Mouse (Mus musculus) liver, embryonic 15.5 days (tissue): ENCODE results near the gene Nat8f2. TPM values are rescaled to one million over a fixed set of nuclear protein-coding genes. Genes with fewer than 3 reads are reported as not detected.
"Not testable (repeated sequence)": the region's sequence is repeated elsewhere in the genome, so short reads cannot be mapped to it uniquely, and the experiment has no call there.

Experiments used
- ATAC-seq: fragments of 200-750 bp; cut with Nextera tagmentation; 2 replicates; pipeline ENCODE4 v1.8.0; 2017; ENCODE audit warnings: moderate number of reproducible peaks, mild to moderate bottlenecking, moderate library complexity; ENCODE audit not compliant: insufficient read depth
- H3K27ac ChIP-seq: fragments of 300-500 bp; sonication (generic); replicated peaks from 2 replicates; pipeline ENCODE4 v1.5.1; 2015; ENCODE audit warnings: mild to moderate bottlenecking, inconsistent platforms
- H3K27me3 ChIP-seq: fragments of 300-500 bp; sonication (generic); 2 replicates; pipeline ENCODE4 v1.6.1; 2015; ENCODE audit warnings: mild to moderate bottlenecking, inconsistent platforms
- H3K36me3 ChIP-seq: fragments of 300-500 bp; sonication (generic); replicated peaks from 2 replicates; pipeline ENCODE4 v1.6.1; 2015; ENCODE audit warnings: moderate library complexity, mild to moderate bottlenecking, inconsistent platforms
- H3K4me1 ChIP-seq: fragments of 300-500 bp; sonication (generic); replicated peaks from 2 replicates; pipeline ENCODE4 v1.6.1; 2015; ENCODE audit warnings: inconsistent platforms
- H3K4me2 ChIP-seq: fragments of 300-500 bp; sonication (generic); 2 replicates; pipeline ENCODE4 v1.6.1; 2015; ENCODE audit warnings: moderate library complexity, mild to moderate bottlenecking, inconsistent platforms
- H3K4me3 ChIP-seq: fragments of 300-500 bp; sonication (generic); replicated peaks from 2 replicates; pipeline ENCODE4 v1.5.1; 2015; ENCODE audit warnings: mild to moderate bottlenecking, inconsistent platforms
- H3K9ac ChIP-seq: fragments of 300-500 bp; sonication (generic); 2 replicates; pipeline ENCODE4 v1.6.1; 2015; ENCODE audit warnings: moderate library complexity, mild to moderate bottlenecking, inconsistent platforms
- H3K9me3 ChIP-seq: fragments of 300-500 bp; sonication (generic); replicated peaks from 2 replicates; pipeline ENCODE4 v1.6.1; 2016; ENCODE audit warnings: inconsistent platforms
- WGBS: fragments of 180-500 bp; shearing (Covaris S2); methylation state at CpG from one replicate; pipeline ENCODE4 v1.1.7; 2015; ENCODE audit warnings: mixed read lengths; ENCODE audit not compliant: insufficient replicate concordance; 5-methylcytosine and 5-hydroxymethylcytosine counted together
- polyA plus RNA-seq: library from polyadenylated mRNA; unstranded; fragments of >200 nt; fragmentation: Nextera tagmentation; extraction: Ambion mirVana; gene quantifications from 2 replicates; pipeline ENCODE4 v1.2.1, GENCODE M21; 2015

The Nat8f2 gene
- polyA plus RNA-seq, 1 experiment from 2014 or later, result not detected

GRCm38 (mm10) chr6:85838674-85839073 is 30.3 kb downstream of the Nat8f2 start:
- 65% methylated on average over 8 of the region's 8 CpGs for WGBS
- no peak overlapping the region for H3K27ac ChIP-seq
- H3K9ac ChIP-seq, result no peak overlapping the region
- no peak for ATAC-seq
- H3K4me3 ChIP-seq, result no peak overlapping the region
- no peaks in the 10 kb centered on the region for H3K4me1 ChIP-seq
- no peak overlapping the region for H3K4me2 ChIP-seq
- H3K36me3 ChIP-seq, result no peaks in the 10 kb centered on the region
- no peaks in the 10 kb centered on the region for H3K27me3 ChIP-seq
- H3K9me3 ChIP-seq, result no peaks in the 10 kb centered on the region

GRCm38 (mm10) chr6:85837307-85837706 is 31.7 kb downstream of the Nat8f2 start:
- H3K9ac ChIP-seq, H3K4me3 ChIP-seq, ATAC-seq, H3K36me3 ChIP-seq, H3K9me3 ChIP-seq, H3K27ac ChIP-seq, H3K27me3 ChIP-seq, H3K4me1 ChIP-seq: not testable (repeated sequence)
- 33% methylated on average over 12 of the region's 12 CpGs for WGBS
- H3K4me2 ChIP-seq, result peak overlapping the region; percentile 25

GRCm38 (mm10) chr6:85836827-85837226 is 32.1 kb downstream of the Nat8f2 start:
- H3K27ac ChIP-seq, H3K4me3 ChIP-seq, H3K36me3 ChIP-seq, H3K27me3 ChIP-seq, H3K9ac ChIP-seq, H3K9me3 ChIP-seq, ATAC-seq, H3K4me1 ChIP-seq: not testable (repeated sequence)
- H3K4me2 ChIP-seq, result 0 out of 2 replicates have a peak overlapping the region, but pooled peaks have one; percentile 25
- 12% methylated on average over 8 of the region's 9 CpGs for WGBS

GRCm38 (mm10) chr6:85836098-85836497 is 32.9 kb downstream of the Nat8f2 start:
- not testable (repeated sequence) for H3K4me3 ChIP-seq, H3K4me1 ChIP-seq, H3K27ac ChIP-seq, ATAC-seq, H3K9ac ChIP-seq, H3K27me3 ChIP-seq, H3K9me3 ChIP-seq, H3K4me2 ChIP-seq, H3K36me3 ChIP-seq
- 52% methylated on average over 5 of the region's 5 CpGs for WGBS

- WGBS, result 63% methylated on average over 1 of the region's 2 CpGs
- ATAC-seq, H3K27me3 ChIP-seq, H3K4me1 ChIP-seq, H3K27ac ChIP-seq, H3K9me3 ChIP-seq, H3K36me3 ChIP-seq, H3K4me2 ChIP-seq, H3K9ac ChIP-seq, H3K4me3 ChIP-seq: not testable (repeated sequence)
Observed at GRCm38 (mm10) chr6:85835104-85835503, 33.9 kb downstream of the Nat8f2 start.

GRCm38 (mm10) chr6:85834504-85835100 is 34.4 kb downstream of the Nat8f2 start:
- not testable (repeated sequence) for H3K27me3 ChIP-seq, H3K4me2 ChIP-seq, ATAC-seq, H3K27ac ChIP-seq, H3K9me3 ChIP-seq, H3K4me1 ChIP-seq, H3K36me3 ChIP-seq, H3K9ac ChIP-seq, H3K4me3 ChIP-seq

GRCm38 (mm10) chr6:85831796-85832321 is 37.1 kb downstream of the Nat8f2 start, which contains the start of gene Nat8:
Gene Nat8 (minus strand): TSS chr6:85832082.
- H3K27me3 ChIP-seq, result no peaks in the 10 kb centered on the region
- H3K27ac ChIP-seq, result no peak within 1 kb of the TSS
- H3K4me2 ChIP-seq, result no peak within 1 kb of the TSS
- H3K4me3 ChIP-seq, result no peak within 1 kb of the TSS
- H3K9me3 ChIP-seq, result no peaks in the 10 kb centered on the region
- no peak for ATAC-seq
- no peaks in the 10 kb centered on the region for H3K4me1 ChIP-seq
- no peak within 1 kb of the TSS for H3K9ac ChIP-seq
- no peaks in the 10 kb centered on the region for H3K36me3 ChIP-seq
- 45% methylated on average over 7 of the region's 7 CpGs for WGBS

GRCm38 (mm10) chr6:85829462-85829861 is 39.5 kb downstream of the Nat8f2 start:
- no peak overlapping the region for H3K4me3 ChIP-seq
- no peaks in the 10 kb centered on the region for H3K4me1 ChIP-seq
- no peaks in the 10 kb centered on the region for H3K27me3 ChIP-seq
- no peak for ATAC-seq
- no peak overlapping the region for H3K27ac ChIP-seq
- H3K9me3 ChIP-seq, result no peaks in the 10 kb centered on the region
- no peak overlapping the region for H3K4me2 ChIP-seq
- H3K36me3 ChIP-seq, result no peaks in the 10 kb centered on the region
- H3K9ac ChIP-seq, result no peak overlapping the region
- WGBS, result 28% methylated on average over 1 of the region's 1 CpGs

- Histone ChIP-seq H3K27ac (no peak overlapping the region), H3K9ac (no peak overlapping the region), H3K27me3 (no peaks in the 10 kb centered on the region), H3K4me3 (no peak overlapping the region), H3K4me2 (no peak overlapping the region), H3K9me3 (no peaks in the 10 kb centered on the region), H3K4me1 (no peaks in the 10 kb centered on the region), H3K36me3 (no peaks in the 10 kb centered on the region)
- 62% methylated on average over 2 of the region's 2 CpGs for WGBS
- ATAC-seq, result no peak
Observed at GRCm38 (mm10) chr6:85825886-85826285, 43.1 kb downstream of the Nat8f2 start.

GRCm38 (mm10) chr6:85823382-85824090 is 45.4 kb downstream of the Nat8f2 start:
- H3K9me3 ChIP-seq, result no peaks in the 10 kb centered on the region
- no peaks in the 10 kb centered on the region for H3K36me3 ChIP-seq
- H3K4me3 ChIP-seq, result no peak overlapping the region
- 59% methylated on average over 1 of the region's 1 CpGs for WGBS
- H3K27ac ChIP-seq, result no peak overlapping the region
- H3K9ac ChIP-seq, result no peak overlapping the region
- H3K4me2 ChIP-seq, result no peak overlapping the region
- ATAC-seq, result no peak
- H3K4me1 ChIP-seq, result no peaks in the 10 kb centered on the region
- H3K27me3 ChIP-seq, result no peaks in the 10 kb centered on the region

- no peak for ATAC-seq
- Histone ChIP-seq H3K9ac (no peak overlapping the region), H3K9me3 (no peaks in the 10 kb centered on the region), H3K27ac (no peak overlapping the region), H3K4me2 (no peak overlapping the region), H3K27me3 (no peaks in the 10 kb centered on the region), H3K4me1 (no peaks in the 10 kb centered on the region), H3K36me3 (no peaks in the 10 kb centered on the region), H3K4me3 (no peak overlapping the region)
- 64% methylated on average over 4 of the region's 4 CpGs for WGBS
Observed at GRCm38 (mm10) chr6:85822286-85822685, 46.7 kb downstream of the Nat8f2 start.
